ENCODE assay signal across 9 mouse cellular contexts in genomic region chr2:135711049-135711924, GRCm38 (mm10). TPM values are rescaled to one million over a fixed set of nuclear protein-coding genes. Genes with fewer than 3 reads are reported as not detected.
DNase-seq lines count a peak whose midpoint lies in the region; ATAC-seq lines count a peak whose summit lies in the region.
"Had no signal": no experiment of that assay in that cellular context is flagged by ENCODE, and none has a peak within 500 bp of the region (broad histone marks: within the 10 kb centered on the region; RNA-seq: fewer than 3 reads in every experiment).

No protein-coding gene starts in this region.

- peaks cover 35% of the 10 kb centered on the region for H3K4me1 ChIP-seq in forebrain, embryonic 15.5 days
- peaks cover 8% of the 10 kb centered on the region for H3K4me1 ChIP-seq in neural tube, embryonic 14.5 days (ENCODE audit: control insufficient read depth, insufficient read depth, low read length)

- DNase-seq in right cerebral cortex, postnatal 10 days (ENCODE audit: low spot score in 2 of 2): peak; percentile 48 to 57
- no peak for DNase-seq in right cerebral cortex, adult 18-20 months
- peak; percentile 68 for DNase-seq in kidney, postnatal 10 days
- no peak for DNase-seq in thymus, postnatal 0 days (ENCODE audit: low spot score)

- 15% methylated on average over 8 of the region's 8 CpGs for WGBS in forebrain, embryonic 15.5 days
- WGBS in neural tube, embryonic 14.5 days: 28% methylated on average over 8 of the region's 8 CpGs

- H3K9ac ChIP-seq in forebrain, embryonic 15.5 days (replicated peaks): no peak overlapping the region
- no peak overlapping the region; the same call in 1 of the 2 replicates for H3K9ac ChIP-seq in neural tube, embryonic 14.5 days (replicated peaks; ENCODE audit: low read depth, low read length)
- H3K9ac ChIP-seq: liver, embryonic 14.5 days had no signal

- H3K9me3 ChIP-seq in forebrain, embryonic 15.5 days: no peaks in the 10 kb centered on the region
- no peaks in the 10 kb centered on the region for H3K9me3 ChIP-seq in neural tube, embryonic 14.5 days (ENCODE audit: control insufficient read depth, low read length)

- 0 out of 2 replicates have a peak overlapping the region, but pooled peaks have one; percentile 1 for H3K4me3 ChIP-seq in forebrain, embryonic 15.5 days
- H3K4me3 ChIP-seq in neural tube, embryonic 14.5 days (ENCODE audit: low read depth, low read length): no peak overlapping the region

- no peaks in the 10 kb centered on the region for H3K27me3 ChIP-seq in forebrain, embryonic 15.5 days
- no peaks in the 10 kb centered on the region for H3K27me3 ChIP-seq in neural tube, embryonic 14.5 days (ENCODE audit: control insufficient read depth, insufficient read depth, low read length)

- H3K27ac ChIP-seq in forebrain, embryonic 15.5 days (replicated peaks): peak overlapping the region; percentile 71
- peak overlapping the region; percentile 36; the same call in 1 of the 2 replicates for H3K27ac ChIP-seq in neural tube, embryonic 14.5 days (ENCODE audit: low read depth, low read length)
- H3K27ac ChIP-seq: liver, embryonic 14.5 days had no signal

- ATAC-seq in forebrain, embryonic 15.5 days (replicated peaks): peak; percentile 89
- peak; percentile 72 for ATAC-seq in neural tube, embryonic 14.5 days (ENCODE audit: low read depth)
- ATAC-seq in megakaryocyte progenitor cell, adult 5-6 weeks (replicated peaks; ENCODE audit: poor library complexity): no peak
- ATAC-seq in monocyte, adult 5-6 weeks (replicated peaks; ENCODE audit: insufficient number of reproducible peaks, low FRiP score, low TSS enrichment, poor library complexity, severe bottlenecking): no peak

- H3K4me2 ChIP-seq in forebrain, embryonic 15.5 days (replicated peaks): peak overlapping the region; percentile 30
- H3K4me2 ChIP-seq in neural tube, embryonic 14.5 days (ENCODE audit: low read depth, low read length): peak overlapping the region; percentile 23; the same call in 1 of the 2 replicates

- no peaks in the 10 kb centered on the region for H3K36me3 ChIP-seq in forebrain, embryonic 15.5 days
- no peaks in the 10 kb centered on the region for H3K36me3 ChIP-seq in neural tube, embryonic 14.5 days (ENCODE audit: control insufficient read depth, insufficient read depth, low read length)

RNA-seq across cellular contexts. Expression of gene Plcb4, which starts 52.5 kb away (rescaled TPM):
- 14.8 and 18.6 TPM in 2 replicates for polyA plus RNA-seq in forebrain, embryonic 15.5 days (2015; fragmentation: Nextera tagmentation; extraction: Ambion mirVana)
- 51.0 and 51.5 TPM in 2 replicates for polyA plus RNA-seq in neural tube, embryonic 14.5 days (2014; fragmentation: Nextera tagmentation; extraction: Ambion mirVana)
- total RNA-seq in megakaryocyte progenitor cell, adult 5-6 weeks (2015): 25.0 and 29.9 TPM in 2 replicates
- total RNA-seq in megakaryocyte progenitor cell, adult 5-6 weeks (2017): 17.7 and 24.5 TPM in 2 replicates
- 8.3 to 25.7 TPM (median 22.9 TPM) in 3 replicates for total RNA-seq in monocyte, adult 5-6 weeks (2017)
- 6.5 and 7.2 TPM in 2 replicates for polyA plus RNA-seq in thymus, postnatal 0 days (2015; fragmentation: Nextera tagmentation; extraction: Ambion mirVana)

Comparison
In these comparisons a context has a peak if more than half of its experiments do, and no peak if none do; other contexts are left out.
1. DNase-seq: peak in right cerebral cortex, postnatal 10 days (2 of 2) and kidney, postnatal 10 days (single experiment); none in right cerebral cortex, adult 18-20 months (single experiment) and thymus, postnatal 0 days (single experiment).
2. ATAC-seq: peak in forebrain, embryonic 15.5 days (single experiment) and neural tube, embryonic 14.5 days (single experiment); none in megakaryocyte progenitor cell, adult 5-6 weeks (single experiment) and monocyte, adult 5-6 weeks (single experiment).